Mouse (Mus musculus): Measurements from ENCODE around the gene Srr. TPM values are rescaled to one million over a fixed set of nuclear protein-coding genes. Genes with fewer than 3 reads are reported as not detected.
A peak's percentile ranks its signal among the peaks of the same experiment; 100 is the strongest.

Srr gene
- polyA plus RNA-seq, 1 experiment from 2014 or later: 25.9 TPM

DNA sequence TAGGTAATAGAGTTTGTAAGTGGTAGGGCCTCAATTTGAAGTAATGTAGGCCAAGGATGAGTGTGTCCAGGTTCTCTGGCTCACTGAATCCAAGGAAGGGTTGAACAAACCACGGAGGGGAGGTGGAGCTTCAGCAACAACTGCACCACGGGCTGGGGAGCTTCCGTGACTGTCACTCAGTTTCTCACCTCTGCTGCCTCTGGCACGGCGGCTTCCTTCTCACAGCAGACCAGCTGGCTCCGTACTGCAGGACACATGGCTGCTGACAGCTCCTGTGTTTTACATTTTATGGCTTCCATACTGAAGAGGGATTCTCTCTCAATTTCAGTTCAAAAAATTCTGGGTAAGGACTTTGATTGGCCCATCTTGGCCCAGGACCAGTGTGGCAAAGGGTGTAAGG lies 6.5 kb downstream of the Srr start:
- DNase-seq (ENCODE audit: low spot score, missing footprints) (peak; percentile 23), ATAC-seq (ENCODE audit: low FRiP score) (no peak)
- Histone ChIP-seq H3K4me2 (no peak overlapping the region), H3K9me3 (ENCODE audit: control insufficient read depth, low read length) (no peaks in the 10 kb centered on the region), H3K9ac (ENCODE audit: low read length) (no peak overlapping the region), H3K27ac (ENCODE audit: low read depth, low read length) (no peak overlapping the region), H3K4me3 (ENCODE audit: low read depth, low read length) (no peak overlapping the region), H3K4me1 (ENCODE audit: control insufficient read depth, insufficient read depth, low read length) (no peaks in the 10 kb centered on the region), H3K27me3 (ENCODE audit: control insufficient read depth, insufficient read depth, low read length) (no peaks in the 10 kb centered on the region), H3K36me3 (ENCODE audit: control insufficient read depth, insufficient read depth, low read length) (peaks cover 2% of the 10 kb centered on the region; the same call in 1 of the 2 replicates)
- WGBS: 88% methylated on average over 6 of the region's 6 CpGs

DNA sequence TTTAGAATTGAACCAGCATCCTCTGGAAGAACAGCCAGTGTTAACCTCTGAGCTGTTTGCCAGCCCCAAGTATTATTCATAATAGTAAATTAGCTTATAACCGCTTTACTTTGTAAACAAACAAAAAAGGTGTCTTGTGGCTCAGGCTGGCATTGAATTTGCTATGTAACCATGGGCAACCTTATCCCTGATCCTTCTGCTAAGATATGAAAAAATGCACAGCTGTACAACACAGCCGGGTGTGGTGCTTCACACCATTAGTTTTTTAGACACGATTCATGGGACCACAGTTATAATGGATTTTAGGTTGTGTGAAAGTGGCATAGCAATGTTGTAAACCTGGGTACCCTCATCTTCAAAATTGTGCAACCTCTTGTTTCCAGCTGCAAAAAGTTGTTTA lies 13.3 kb downstream of the Srr start:
- Histone ChIP-seq H3K36me3 (ENCODE audit: control insufficient read depth, insufficient read depth, low read length) (peaks cover 16% of the 10 kb centered on the region; the same call in 1 of the 2 replicates), H3K9ac (ENCODE audit: low read length) (no peak overlapping the region), H3K9me3 (ENCODE audit: control insufficient read depth, low read length) (no peaks in the 10 kb centered on the region), H3K4me1 (ENCODE audit: control insufficient read depth, insufficient read depth, low read length) (no peaks in the 10 kb centered on the region), H3K27ac (ENCODE audit: low read depth, low read length) (no peak overlapping the region), H3K27me3 (ENCODE audit: control insufficient read depth, insufficient read depth, low read length) (no peaks in the 10 kb centered on the region), H3K4me3 (ENCODE audit: low read depth, low read length) (no peak overlapping the region), H3K4me2 (no peak overlapping the region)
- WGBS: 89% methylated on average over 3 of the region's 3 CpGs
- no peak for DNase-seq (ENCODE audit: low spot score, missing footprints)
- ATAC-seq (ENCODE audit: low FRiP score): no peak

DNA sequence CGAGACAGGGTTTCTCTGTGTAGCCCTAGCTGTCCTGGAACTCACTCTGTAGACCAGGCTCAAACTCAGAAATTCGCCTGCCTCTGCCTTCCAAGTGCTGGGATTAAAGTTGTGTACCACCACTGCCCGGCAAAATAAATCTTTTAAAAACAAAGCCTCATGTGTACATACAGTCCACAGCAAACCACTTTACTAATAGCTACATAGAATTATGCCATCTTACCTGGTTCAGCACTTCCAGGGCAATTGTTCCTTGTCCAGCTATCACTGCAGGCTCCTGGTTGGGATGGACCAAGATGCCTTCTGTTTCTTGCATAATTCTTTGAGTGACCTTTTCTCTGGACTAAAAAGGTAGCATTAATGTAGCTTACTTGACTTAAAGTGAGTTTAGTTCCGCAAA lies 15.8 kb downstream of the Srr start:
- no peak for ATAC-seq (ENCODE audit: low FRiP score)
- Histone ChIP-seq H3K4me1 (ENCODE audit: control insufficient read depth, insufficient read depth, low read length) (no peaks in the 10 kb centered on the region), H3K9ac (ENCODE audit: low read length) (no peak overlapping the region), H3K27ac (ENCODE audit: low read depth, low read length) (no peak overlapping the region), H3K4me2 (no peak overlapping the region), H3K36me3 (ENCODE audit: control insufficient read depth, insufficient read depth, low read length) (peaks cover 31% of the 10 kb centered on the region; the same call in 1 of the 2 replicates), H3K4me3 (ENCODE audit: low read depth, low read length) (no peak overlapping the region), H3K9me3 (ENCODE audit: control insufficient read depth, low read length) (no peaks in the 10 kb centered on the region), H3K27me3 (ENCODE audit: control insufficient read depth, insufficient read depth, low read length) (no peaks in the 10 kb centered on the region)
- peak; percentile 51 for DNase-seq (ENCODE audit: low spot score, missing footprints)
- 90% methylated on average over 4 of the region's 4 CpGs for WGBS

DNA sequence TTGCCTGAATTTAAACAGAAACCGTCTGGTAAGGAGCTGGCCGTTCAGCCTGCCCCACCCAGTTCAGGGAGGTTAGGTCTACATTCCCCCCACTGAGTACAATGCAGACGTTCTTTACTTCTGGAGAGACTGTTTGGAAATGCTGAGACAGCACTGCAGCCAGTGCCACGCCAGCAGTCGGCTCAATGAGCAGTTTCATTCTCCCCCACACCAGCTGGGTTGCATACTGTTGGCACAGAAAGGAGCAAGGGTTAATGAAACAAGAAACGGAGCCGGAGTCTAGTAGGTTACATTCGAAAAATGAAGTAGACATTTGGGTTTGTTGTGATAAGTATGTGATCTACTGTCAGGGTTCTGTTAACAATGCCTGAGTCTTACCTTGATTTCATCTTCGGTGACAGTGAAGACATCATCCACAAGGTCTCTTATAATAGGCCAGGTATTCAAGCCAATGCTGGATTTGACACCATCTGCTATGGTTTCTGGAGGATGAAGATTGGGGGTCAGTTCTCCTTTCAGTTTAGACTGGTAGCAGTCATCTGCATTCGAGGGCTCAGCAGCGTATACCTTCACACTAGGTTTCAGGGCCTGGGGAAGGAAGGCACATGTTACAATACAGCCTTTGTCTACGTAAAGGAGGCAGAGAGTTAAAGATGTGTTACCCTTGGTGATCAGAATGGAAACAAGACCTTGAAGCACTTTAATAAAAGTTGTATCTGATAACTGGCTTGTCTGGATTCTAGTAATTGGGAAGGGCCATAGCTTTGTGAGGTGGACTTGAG lies 16.9 kb downstream of the Srr start:
- Histone ChIP-seq H3K4me1 (ENCODE audit: control insufficient read depth, insufficient read depth, low read length) (no peaks in the 10 kb centered on the region), H3K27me3 (ENCODE audit: control insufficient read depth, insufficient read depth, low read length) (no peaks in the 10 kb centered on the region), H3K9ac (ENCODE audit: low read length) (no peak overlapping the region), H3K27ac (ENCODE audit: low read depth, low read length) (no peak overlapping the region), H3K4me3 (ENCODE audit: low read depth, low read length) (no peak overlapping the region), H3K4me2 (no peak overlapping the region), H3K9me3 (ENCODE audit: control insufficient read depth, low read length) (no peaks in the 10 kb centered on the region), H3K36me3 (ENCODE audit: control insufficient read depth, insufficient read depth, low read length) (peaks cover 34% of the 10 kb centered on the region; the same call in 1 of the 2 replicates)
- ATAC-seq (ENCODE audit: low FRiP score) (no peak), DNase-seq (ENCODE audit: low spot score, missing footprints) (peak; percentile 68)
- WGBS: 90% methylated on average over 12 of the region's 12 CpGs

DNA sequence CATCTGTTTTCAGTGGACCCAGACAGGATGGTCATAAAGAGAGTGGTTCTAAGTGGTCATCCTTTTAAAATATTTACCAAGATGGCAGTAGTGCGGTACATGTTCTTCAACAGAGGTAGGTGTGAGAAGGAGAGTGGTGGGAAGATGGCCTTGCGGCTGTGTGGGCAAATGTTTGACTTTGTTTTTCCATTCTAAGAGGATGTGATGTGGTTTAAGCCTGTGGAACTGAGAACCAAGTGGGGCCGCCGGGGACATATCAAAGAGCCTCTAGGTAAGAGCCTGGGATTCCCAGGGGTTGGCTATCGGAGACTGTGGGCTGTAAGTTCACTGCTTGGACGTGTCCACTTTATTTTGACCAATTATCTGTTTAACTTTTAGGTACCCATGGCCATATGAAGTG lies 17.9 kb downstream of the Srr start:
- no peak overlapping the region for H3K4me3 ChIP-seq (ENCODE audit: low read depth, low read length)
- 94% methylated on average over 6 of the region's 6 CpGs for WGBS
- H3K27ac ChIP-seq (ENCODE audit: low read depth, low read length): no peak overlapping the region
- H3K9ac ChIP-seq (ENCODE audit: low read length): no peak overlapping the region
- H3K36me3 ChIP-seq (ENCODE audit: control insufficient read depth, insufficient read depth, low read length): peaks cover 38% of the 10 kb centered on the region; the same call in 1 of the 2 replicates
- H3K27me3 ChIP-seq (ENCODE audit: control insufficient read depth, insufficient read depth, low read length): no peaks in the 10 kb centered on the region
- ATAC-seq (ENCODE audit: low FRiP score) (no peak), DNase-seq (ENCODE audit: low spot score, missing footprints) (peak; percentile 69)
- no peak overlapping the region for H3K4me2 ChIP-seq
- no peaks in the 10 kb centered on the region for H3K4me1 ChIP-seq (ENCODE audit: control insufficient read depth, insufficient read depth, low read length)
- H3K9me3 ChIP-seq (ENCODE audit: control insufficient read depth, low read length): no peaks in the 10 kb centered on the region

DNA sequence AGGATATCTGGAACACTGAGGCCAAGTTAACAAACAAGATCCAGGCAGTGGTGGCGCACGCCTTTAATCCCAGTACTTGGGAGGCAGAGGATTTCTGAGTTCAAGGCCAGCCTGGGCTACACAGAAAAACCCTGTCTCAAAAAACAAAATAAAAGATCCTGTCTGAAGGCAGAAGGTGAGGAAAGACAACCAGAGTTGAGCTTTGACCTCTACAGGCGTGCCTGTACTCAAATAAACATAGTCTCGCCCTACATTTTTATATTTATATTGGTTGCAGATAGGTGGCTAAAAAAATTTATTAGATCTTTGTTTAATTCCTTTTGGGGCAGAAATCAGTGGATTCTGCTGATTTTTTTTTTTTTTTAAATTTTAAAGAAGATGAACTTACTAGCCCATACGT lies 23.3 kb downstream of the Srr start:
- Histone ChIP-seq H3K4me2 (no peak overlapping the region), H3K27me3 (ENCODE audit: control insufficient read depth, insufficient read depth, low read length) (no peaks in the 10 kb centered on the region), H3K27ac (ENCODE audit: low read depth, low read length) (no peak overlapping the region), H3K9me3 (ENCODE audit: control insufficient read depth, low read length) (no peaks in the 10 kb centered on the region), H3K36me3 (ENCODE audit: control insufficient read depth, insufficient read depth, low read length) (peaks cover 38% of the 10 kb centered on the region), H3K9ac (ENCODE audit: low read length) (no peak overlapping the region), H3K4me3 (ENCODE audit: low read depth, low read length) (no peak overlapping the region), H3K4me1 (ENCODE audit: control insufficient read depth, insufficient read depth, low read length) (peaks cover 6% of the 10 kb centered on the region; the same call in 1 of the 2 replicates)
- no peak for ATAC-seq (ENCODE audit: low FRiP score)
- DNase-seq (ENCODE audit: low spot score, missing footprints): peak; percentile 57
- WGBS: 90% methylated on average over 5 of the region's 5 CpGs

DNA sequence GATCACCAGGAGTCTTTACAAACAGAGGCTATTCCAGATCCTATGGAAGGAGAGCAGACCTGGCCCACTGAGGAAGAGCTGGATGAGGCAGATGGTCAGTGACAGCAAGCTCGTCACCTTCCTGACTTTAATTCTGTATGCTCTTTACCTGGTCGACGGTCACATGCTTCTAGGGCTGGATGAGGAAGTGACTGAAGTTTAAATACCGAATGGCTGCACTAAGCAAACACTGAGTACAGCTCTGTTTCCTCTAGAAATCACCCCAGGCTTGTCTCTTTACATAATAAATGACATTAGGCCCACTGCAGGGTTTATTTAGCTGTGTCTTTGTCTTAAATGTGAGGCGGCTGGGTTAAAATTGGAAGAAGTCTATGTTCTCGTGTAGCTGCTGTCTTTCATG lies 24.2 kb downstream of the Srr start:
- H3K4me2 ChIP-seq: no peak overlapping the region
- no peak overlapping the region for H3K4me3 ChIP-seq (ENCODE audit: low read depth, low read length)
- H3K27me3 ChIP-seq (ENCODE audit: control insufficient read depth, insufficient read depth, low read length): no peaks in the 10 kb centered on the region
- H3K27ac ChIP-seq (ENCODE audit: low read depth, low read length): no peak overlapping the region
- peaks cover 6% of the 10 kb centered on the region; the same call in 1 of the 2 replicates for H3K4me1 ChIP-seq (ENCODE audit: control insufficient read depth, insufficient read depth, low read length)
- DNase-seq (ENCODE audit: low spot score, missing footprints): peak; percentile 19
- peaks cover 31% of the 10 kb centered on the region for H3K36me3 ChIP-seq (ENCODE audit: control insufficient read depth, insufficient read depth, low read length)
- no peaks in the 10 kb centered on the region for H3K9me3 ChIP-seq (ENCODE audit: control insufficient read depth, low read length)
- H3K9ac ChIP-seq (ENCODE audit: low read length): no peak overlapping the region
- no peak for ATAC-seq (ENCODE audit: low FRiP score)
- 93% methylated on average over 6 of the region's 6 CpGs for WGBS

DNA sequence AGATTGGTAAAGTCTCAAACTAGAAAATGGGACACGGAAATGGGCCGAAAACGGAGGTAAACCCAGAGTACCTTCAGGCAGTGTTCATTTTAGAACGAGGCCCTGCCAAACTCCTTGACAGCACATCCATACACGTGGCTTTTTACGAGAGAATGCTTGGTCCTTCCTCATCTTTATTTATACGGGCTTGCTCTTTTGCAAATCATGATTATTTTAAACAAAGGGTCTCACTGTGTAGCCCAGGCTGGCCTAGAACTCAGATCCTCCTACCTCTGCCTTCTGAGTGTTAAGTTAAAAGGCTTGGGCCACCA lies 27.3 kb downstream of the Srr start:
- H3K4me2 ChIP-seq: peak overlapping the region; percentile 89
- no peak for DNase-seq (ENCODE audit: low spot score, missing footprints)
- H3K36me3 ChIP-seq (ENCODE audit: control insufficient read depth, insufficient read depth, low read length): peaks cover 20% of the 10 kb centered on the region
- H3K4me1 ChIP-seq (ENCODE audit: control insufficient read depth, insufficient read depth, low read length): peaks cover 6% of the 10 kb centered on the region
- ATAC-seq (ENCODE audit: low FRiP score): no peak
- H3K27ac ChIP-seq (ENCODE audit: low read depth, low read length): peak overlapping the region; percentile 44; the same call in 1 of the 2 replicates
- WGBS: 0% methylated on average over 7 of the region's 7 CpGs
- no peaks in the 10 kb centered on the region for H3K9me3 ChIP-seq (ENCODE audit: control insufficient read depth, low read length)
- peak overlapping the region; percentile 85 for H3K4me3 ChIP-seq (ENCODE audit: low read depth, low read length)
- H3K9ac ChIP-seq (ENCODE audit: low read length): peak overlapping the region; percentile 83
- no peaks in the 10 kb centered on the region for H3K27me3 ChIP-seq (ENCODE audit: control insufficient read depth, insufficient read depth, low read length)

DNA sequence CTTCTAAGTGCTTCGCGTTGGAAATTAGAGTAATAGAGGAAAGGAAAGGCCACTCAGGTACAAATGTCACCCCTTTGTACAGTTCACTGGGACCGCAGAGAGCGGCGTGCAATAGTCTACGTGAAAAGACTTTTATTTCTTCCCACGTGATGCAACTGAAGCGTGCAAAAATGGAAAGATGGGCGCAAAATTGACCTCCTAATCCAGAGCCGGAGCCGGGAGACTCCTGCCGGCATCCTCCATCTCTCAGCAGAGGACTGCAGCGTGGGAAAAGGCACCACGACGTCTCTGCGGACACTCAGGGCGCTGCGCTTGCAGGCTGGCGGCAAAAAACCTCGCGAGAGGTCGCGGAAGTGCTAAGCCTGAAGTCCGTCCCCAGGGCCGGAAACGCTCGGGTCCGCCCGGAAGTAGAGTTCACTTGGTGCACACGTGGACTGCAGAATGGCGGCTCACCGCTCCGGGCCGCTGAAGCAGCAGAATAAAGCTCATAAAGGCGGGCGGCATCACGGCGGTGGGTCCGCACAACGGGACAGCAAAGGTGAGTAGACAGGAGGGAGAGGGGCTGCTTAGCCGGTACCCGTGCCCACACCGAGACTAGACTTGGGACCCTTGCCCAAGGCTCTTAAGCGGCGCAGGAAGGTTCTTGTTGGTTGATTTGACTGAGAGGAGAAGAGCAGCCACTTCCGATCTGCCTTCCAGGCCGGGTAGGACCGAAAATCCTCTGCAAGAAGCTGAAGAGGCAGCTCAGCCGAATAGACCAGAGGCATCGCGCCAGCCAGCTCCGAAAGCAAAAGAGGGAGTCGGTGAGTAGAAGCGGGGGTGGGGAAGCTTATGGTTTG lies 27.9 kb downstream of the Srr start, which contains the start of gene Tsr1:
Tsr1 (plus strand) TSS at position 394 of the 839 bp plus-strand sequence.
- H3K36me3 ChIP-seq (ENCODE audit: control insufficient read depth, insufficient read depth, low read length): peaks cover 17% of the 10 kb centered on the region
- ATAC-seq (ENCODE audit: low FRiP score) (peak; percentile 81), DNase-seq (ENCODE audit: low spot score, missing footprints) (peak; percentile 98)
- under 1% methylated on average over 54 of the region's 54 CpGs for WGBS
- H3K27ac ChIP-seq (ENCODE audit: low read depth, low read length): peak within 1 kb of the TSS; percentile 64
- peak within 1 kb of the TSS; percentile 83 for H3K9ac ChIP-seq (ENCODE audit: low read length)
- H3K27me3 ChIP-seq (ENCODE audit: control insufficient read depth, insufficient read depth, low read length): no peaks in the 10 kb centered on the region
- peak within 1 kb of the TSS; percentile 89 for H3K4me2 ChIP-seq
- peak within 1 kb of the TSS; percentile 85 for H3K4me3 ChIP-seq (ENCODE audit: low read depth, low read length)
- H3K9me3 ChIP-seq (ENCODE audit: control insufficient read depth, low read length): no peaks in the 10 kb centered on the region
- peaks cover 6% of the 10 kb centered on the region for H3K4me1 ChIP-seq (ENCODE audit: control insufficient read depth, insufficient read depth, low read length)

Measured in midbrain, embryonic 11.5 days (tissue).